Mouse (Mus musculus) left cerebral cortex, adult 11 months (tissue): ENCODE measurements around the gene Nsun7.

ENCODE experiments used
- DNase-seq: peaks from one replicate; pipeline ENCODE4 v3.0.0; 2022; ENCODE audit warnings: low spot score

Nsun7 gene

GRCm38 (mm10) chr5:66337025-66337968 is 77.6 kb downstream of the Nsun7 start:
- DNase-seq: no peak

GRCm38 (mm10) chr5:66337969-66338345 is 78.3 kb downstream of the Nsun7 start:
- no peak for DNase-seq

- no peak for DNase-seq
Measured at GRCm38 (mm10) chr5:66338583-66338982, 78.9 kb downstream of the Nsun7 start.

GRCm38 (mm10) chr5:66340356-66341102 is 80.8 kb downstream of the Nsun7 start:
- no peak for DNase-seq

- no peak for DNase-seq
Measured at GRCm38 (mm10) chr5:66341848-66342247, 82.2 kb downstream of the Nsun7 start.

- no peak for DNase-seq
Measured at GRCm38 (mm10) chr5:66342285-66342684, 82.6 kb downstream of the Nsun7 start.

GRCm38 (mm10) chr5:66344182-66344581 is 84.5 kb downstream of the Nsun7 start:
- no peak for DNase-seq

- no peak for DNase-seq
Measured at GRCm38 (mm10) chr5:66345140-66345539, 85.4 kb downstream of the Nsun7 start.

- DNase-seq: no peak
Measured at GRCm38 (mm10) chr5:66346756-66347155, 87.1 kb downstream of the Nsun7 start.
